Mouse (Mus musculus): ENCODE data around the gene Rpp30. TPM values are rescaled to one million over a fixed set of nuclear protein-coding genes. Genes with fewer than 3 reads are reported as not detected.

Gene Rpp30
- polyA plus RNA-seq, 1 experiment from 2014 or later = 66.6 TPM

- H3K9me3 ChIP-seq (replicated peaks; ENCODE audit: control insufficient read depth, low read length, poor library complexity, severe bottlenecking) = no peaks in the 10 kb centered on the region
- H3K9ac ChIP-seq (ENCODE audit: low read depth, low read length) = no peak overlapping the region
- ATAC-seq = no peak
- H3K27ac ChIP-seq (ENCODE audit: low read length) = no peak overlapping the region
- WGBS = 90% methylated on average over 1 of the region's 1 CpGs
- H3K4me1 ChIP-seq (ENCODE audit: control insufficient read depth, insufficient read depth, low read length) = no peaks in the 10 kb centered on the region
- H3K27me3 ChIP-seq (ENCODE audit: control insufficient read depth, insufficient read depth, low read depth, low read length) = no peaks in the 10 kb centered on the region
- no peak overlapping the region for H3K4me3 ChIP-seq (ENCODE audit: low read depth, low read length)
- H3K36me3 ChIP-seq (ENCODE audit: control insufficient read depth, insufficient read depth, low read length) = peaks cover 37% of the 10 kb centered on the region
- H3K4me2 ChIP-seq (ENCODE audit: low read length) = no peak overlapping the region
These were observed 14.7 kb downstream of the Rpp30 start for GRCm38 (mm10) chr19:36098265-36098664.

GRCm38 (mm10) chr19:36098916-36099315, 15.4 kb downstream of the Rpp30 start:
- ATAC-seq = no peak
- H3K4me3 ChIP-seq (ENCODE audit: low read depth, low read length) = no peak overlapping the region
- no peak overlapping the region for H3K4me2 ChIP-seq (ENCODE audit: low read length)
- H3K4me1 ChIP-seq (ENCODE audit: control insufficient read depth, insufficient read depth, low read length) = no peaks in the 10 kb centered on the region
- H3K9ac ChIP-seq (ENCODE audit: low read depth, low read length) = no peak overlapping the region
- no peaks in the 10 kb centered on the region for H3K9me3 ChIP-seq (replicated peaks; ENCODE audit: control insufficient read depth, low read length, poor library complexity, severe bottlenecking)
- 90% methylated on average over 7 of the region's 7 CpGs for WGBS
- H3K36me3 ChIP-seq (ENCODE audit: control insufficient read depth, insufficient read depth, low read length) = peaks cover 35% of the 10 kb centered on the region
- H3K27ac ChIP-seq (ENCODE audit: low read length) = no peak overlapping the region
- no peaks in the 10 kb centered on the region for H3K27me3 ChIP-seq (ENCODE audit: control insufficient read depth, insufficient read depth, low read depth, low read length)

GRCm38 (mm10) chr19:36103909-36104308, 20.4 kb downstream of the Rpp30 start:
- Histone ChIP-seq H3K4me1 (ENCODE audit: control insufficient read depth, insufficient read depth, low read length) (no peaks in the 10 kb centered on the region), H3K36me3 (ENCODE audit: control insufficient read depth, insufficient read depth, low read length) (peaks cover 16% of the 10 kb centered on the region), H3K4me3 (ENCODE audit: low read depth, low read length) (no peak overlapping the region), H3K27me3 (ENCODE audit: control insufficient read depth, insufficient read depth, low read depth, low read length) (no peaks in the 10 kb centered on the region), H3K27ac (ENCODE audit: low read length) (no peak overlapping the region), H3K9ac (ENCODE audit: low read depth, low read length) (no peak overlapping the region), H3K9me3 (replicated peaks; ENCODE audit: control insufficient read depth, low read length, poor library complexity, severe bottlenecking) (no peaks in the 10 kb centered on the region), H3K4me2 (ENCODE audit: low read length) (no peak overlapping the region)
- no peak for ATAC-seq
- 88% methylated on average over 5 of the region's 5 CpGs for WGBS

GRCm38 (mm10) chr19:36109318-36109944, 25.9 kb downstream of the Rpp30 start:
- ATAC-seq = peak; percentile 74

GRCm38 (mm10) chr19:36110465-36110864, 26.9 kb downstream of the Rpp30 start:
- no peaks in the 10 kb centered on the region for H3K36me3 ChIP-seq (ENCODE audit: control insufficient read depth, insufficient read depth, low read length)
- H3K9ac ChIP-seq (ENCODE audit: low read depth, low read length) = no peak overlapping the region
- no peak overlapping the region for H3K4me2 ChIP-seq (ENCODE audit: low read length)
- no peak overlapping the region for H3K4me3 ChIP-seq (ENCODE audit: low read depth, low read length)
- no peaks in the 10 kb centered on the region for H3K27me3 ChIP-seq (ENCODE audit: control insufficient read depth, insufficient read depth, low read depth, low read length)
- H3K4me1 ChIP-seq (ENCODE audit: control insufficient read depth, insufficient read depth, low read length) = 0 out of 2 replicates have a peak, but pooled peaks cover 5% of the 10 kb centered on the region
- no peak overlapping the region for H3K27ac ChIP-seq (ENCODE audit: low read length)
- 70% methylated on average over 7 of the region's 7 CpGs for WGBS
- no peaks in the 10 kb centered on the region for H3K9me3 ChIP-seq (replicated peaks; ENCODE audit: control insufficient read depth, low read length, poor library complexity, severe bottlenecking)
- ATAC-seq = 0 out of 2 replicates have a peak, but pooled peaks have one; percentile 19

More at GRCm38 (mm10) chr19:36109318-36109944, 25.9 kb downstream of the Rpp30 start:
- Histone ChIP-seq H3K27me3 (ENCODE audit: control insufficient read depth, insufficient read depth, low read depth, low read length) (no peaks in the 10 kb centered on the region), H3K4me3 (ENCODE audit: low read depth, low read length) (peak overlapping the region; percentile 26), H3K4me2 (ENCODE audit: low read length) (peak overlapping the region; percentile 43), H3K4me1 (ENCODE audit: control insufficient read depth, insufficient read depth, low read length) (0 out of 2 replicates have a peak, but pooled peaks cover 5% of the 10 kb centered on the region), H3K9ac (ENCODE audit: low read depth, low read length) (peak overlapping the region; percentile 30; the same call in 1 of the 2 replicates), H3K36me3 (ENCODE audit: control insufficient read depth, insufficient read depth, low read length) (no peaks in the 10 kb centered on the region), H3K9me3 (replicated peaks; ENCODE audit: control insufficient read depth, low read length, poor library complexity, severe bottlenecking) (no peaks in the 10 kb centered on the region), H3K27ac (ENCODE audit: low read length) (no peak overlapping the region)
- WGBS = 65% methylated on average over 26 of the region's 26 CpGs

- 0 out of 2 replicates have a peak, but pooled peaks cover 5% of the 10 kb centered on the region for H3K4me1 ChIP-seq (ENCODE audit: control insufficient read depth, insufficient read depth, low read length)
- 33% methylated on average over 7 of the region's 7 CpGs for WGBS
- no peaks in the 10 kb centered on the region for H3K36me3 ChIP-seq (ENCODE audit: control insufficient read depth, insufficient read depth, low read length)
- no peak overlapping the region for H3K9ac ChIP-seq (ENCODE audit: low read depth, low read length)
- H3K27me3 ChIP-seq (ENCODE audit: control insufficient read depth, insufficient read depth, low read depth, low read length) = no peaks in the 10 kb centered on the region
- no peak overlapping the region for H3K27ac ChIP-seq (ENCODE audit: low read length)
- H3K4me3 ChIP-seq (ENCODE audit: low read depth, low read length) = no peak overlapping the region
- peak overlapping the region; percentile 27; the same call in 1 of the 2 replicates for H3K4me2 ChIP-seq (ENCODE audit: low read length)
- no peaks in the 10 kb centered on the region for H3K9me3 ChIP-seq (replicated peaks; ENCODE audit: control insufficient read depth, low read length, poor library complexity, severe bottlenecking)
- ATAC-seq = peak; percentile 47; the same call in 1 of the 2 replicates
These were observed 27.8 kb downstream of the Rpp30 start for GRCm38 (mm10) chr19:36111054-36111895.

GRCm38 (mm10) chr19:36112007-36112406, 28.5 kb downstream of the Rpp30 start:
- Histone ChIP-seq H3K9ac (ENCODE audit: low read depth, low read length) (no peak overlapping the region), H3K36me3 (ENCODE audit: control insufficient read depth, insufficient read depth, low read length) (no peaks in the 10 kb centered on the region), H3K4me2 (ENCODE audit: low read length) (peak overlapping the region; percentile 27), H3K4me3 (ENCODE audit: low read depth, low read length) (peak overlapping the region; percentile 2; the same call in 1 of the 2 replicates), H3K4me1 (ENCODE audit: control insufficient read depth, insufficient read depth, low read length) (0 out of 2 replicates have a peak, but pooled peaks cover 5% of the 10 kb centered on the region), H3K27me3 (ENCODE audit: control insufficient read depth, insufficient read depth, low read depth, low read length) (no peaks in the 10 kb centered on the region), H3K9me3 (replicated peaks; ENCODE audit: control insufficient read depth, low read length, poor library complexity, severe bottlenecking) (no peaks in the 10 kb centered on the region), H3K27ac (ENCODE audit: low read length) (no peak overlapping the region)
- 49% methylated on average over 17 of the region's 17 CpGs for WGBS
- ATAC-seq = no peak

GRCm38 (mm10) chr19:36116185-36116584, 32.7 kb downstream of the Rpp30 start:
- Histone ChIP-seq H3K36me3 (ENCODE audit: control insufficient read depth, insufficient read depth, low read length) (no peaks in the 10 kb centered on the region), H3K9me3 (replicated peaks; ENCODE audit: control insufficient read depth, low read length, poor library complexity, severe bottlenecking) (no peaks in the 10 kb centered on the region), H3K4me2 (ENCODE audit: low read length) (no peak overlapping the region), H3K4me3 (ENCODE audit: low read depth, low read length) (no peak overlapping the region), H3K4me1 (ENCODE audit: control insufficient read depth, insufficient read depth, low read length) (no peaks in the 10 kb centered on the region), H3K27me3 (ENCODE audit: control insufficient read depth, insufficient read depth, low read depth, low read length) (no peaks in the 10 kb centered on the region), H3K9ac (ENCODE audit: low read depth, low read length) (no peak overlapping the region), H3K27ac (ENCODE audit: low read length) (no peak overlapping the region)
- no peak for ATAC-seq
- WGBS = 92% methylated on average over 4 of the region's 4 CpGs

- H3K36me3 ChIP-seq (ENCODE audit: control insufficient read depth, insufficient read depth, low read length) = no peaks in the 10 kb centered on the region
- H3K4me2 ChIP-seq (ENCODE audit: low read length) = no peak overlapping the region
- no peaks in the 10 kb centered on the region for H3K4me1 ChIP-seq (ENCODE audit: control insufficient read depth, insufficient read depth, low read length)
- no peak overlapping the region for H3K4me3 ChIP-seq (ENCODE audit: low read depth, low read length)
- H3K27me3 ChIP-seq (ENCODE audit: control insufficient read depth, insufficient read depth, low read depth, low read length) = no peaks in the 10 kb centered on the region
- no peak overlapping the region for H3K27ac ChIP-seq (ENCODE audit: low read length)
- H3K9me3 ChIP-seq (replicated peaks; ENCODE audit: control insufficient read depth, low read length, poor library complexity, severe bottlenecking) = no peaks in the 10 kb centered on the region; the same call in 1 of the 2 replicates
- no peak overlapping the region for H3K9ac ChIP-seq (ENCODE audit: low read depth, low read length)
- ATAC-seq = no peak
- WGBS = 91% methylated on average over 8 of the region's 8 CpGs
These were observed 35.7 kb downstream of the Rpp30 start for GRCm38 (mm10) chr19:36119219-36119618.

Data from midbrain, embryonic 16.5 days (tissue).